Mouse (Mus musculus): ENCODE results near the gene Med13l.

Med13l gene

GRCm38 (mm10) chr5:118560385-118561085 is at the start of gene Med13l:
Gene Med13l (plus strand): TSS chr5:118560679.
- DNase-seq (ENCODE audit: extremely low spot score): peak; percentile 63

GRCm38 (mm10) chr5:118510969-118511368 is 49.5 kb upstream of the Med13l start:
- no peak for DNase-seq (ENCODE audit: extremely low spot score)

- no peak for DNase-seq (ENCODE audit: extremely low spot score)
Measured at GRCm38 (mm10) chr5:118513005-118513404, 47.5 kb upstream of the Med13l start.

- peak; percentile 52 for DNase-seq (ENCODE audit: extremely low spot score)
Measured at GRCm38 (mm10) chr5:118513629-118514526, 46.6 kb upstream of the Med13l start.

GRCm38 (mm10) chr5:118514527-118514831 is 46.0 kb upstream of the Med13l start:
- no peak for DNase-seq (ENCODE audit: extremely low spot score)

GRCm38 (mm10) chr5:118514842-118515241 is 45.6 kb upstream of the Med13l start:
- no peak for DNase-seq (ENCODE audit: extremely low spot score)

- DNase-seq (ENCODE audit: extremely low spot score): peak; percentile 37
Measured at GRCm38 (mm10) chr5:118515280-118515721, 45.2 kb upstream of the Med13l start.

- DNase-seq (ENCODE audit: extremely low spot score): no peak
Measured at GRCm38 (mm10) chr5:118516066-118516465, 44.4 kb upstream of the Med13l start.

- DNase-seq (ENCODE audit: extremely low spot score): peak; percentile 35
Measured at GRCm38 (mm10) chr5:118516470-118516869, 44.0 kb upstream of the Med13l start.

- no peak for DNase-seq (ENCODE audit: extremely low spot score)
Measured at GRCm38 (mm10) chr5:118520457-118520856, 40.0 kb upstream of the Med13l start.

GRCm38 (mm10) chr5:118524400-118524799 is 36.1 kb upstream of the Med13l start:
- no peak for DNase-seq (ENCODE audit: extremely low spot score)

- DNase-seq (ENCODE audit: extremely low spot score): no peak
Measured at GRCm38 (mm10) chr5:118525634-118526033, 34.8 kb upstream of the Med13l start.

GRCm38 (mm10) chr5:118526504-118526903 is 34.0 kb upstream of the Med13l start:
- DNase-seq (ENCODE audit: extremely low spot score): no peak

- peak; percentile 45 for DNase-seq (ENCODE audit: extremely low spot score)
Measured at GRCm38 (mm10) chr5:118529241-118529640, 31.2 kb upstream of the Med13l start.

GRCm38 (mm10) chr5:118532125-118532524 is 28.4 kb upstream of the Med13l start:
- no peak for DNase-seq (ENCODE audit: extremely low spot score)

- no peak for DNase-seq (ENCODE audit: extremely low spot score)
Measured at GRCm38 (mm10) chr5:118532659-118533058, 27.8 kb upstream of the Med13l start.

GRCm38 (mm10) chr5:118534407-118534921 is 26.0 kb upstream of the Med13l start:
- no peak for DNase-seq (ENCODE audit: extremely low spot score)

GRCm38 (mm10) chr5:118535130-118535529 is 25.3 kb upstream of the Med13l start:
- DNase-seq (ENCODE audit: extremely low spot score): no peak

GRCm38 (mm10) chr5:118538487-118538886 is 22.0 kb upstream of the Med13l start:
- DNase-seq (ENCODE audit: extremely low spot score): no peak

- no peak for DNase-seq (ENCODE audit: extremely low spot score)
Measured at GRCm38 (mm10) chr5:118543816-118544215, 16.7 kb upstream of the Med13l start.

- DNase-seq (ENCODE audit: extremely low spot score): no peak
Measured at GRCm38 (mm10) chr5:118550493-118550892, 10.0 kb upstream of the Med13l start.

GRCm38 (mm10) chr5:118553290-118553689 is 7.2 kb upstream of the Med13l start:
- no peak for DNase-seq (ENCODE audit: extremely low spot score)

GRCm38 (mm10) chr5:118555305-118555704 is 5.2 kb upstream of the Med13l start:
- DNase-seq (ENCODE audit: extremely low spot score): no peak
